Mouse (Mus musculus): ENCODE results near the gene Nid1.
"Not testable (repeated sequence)": the region's sequence is repeated elsewhere in the genome, so short reads cannot be mapped to it uniquely, and the experiment has no call there.

Nid1 gene

DNA sequence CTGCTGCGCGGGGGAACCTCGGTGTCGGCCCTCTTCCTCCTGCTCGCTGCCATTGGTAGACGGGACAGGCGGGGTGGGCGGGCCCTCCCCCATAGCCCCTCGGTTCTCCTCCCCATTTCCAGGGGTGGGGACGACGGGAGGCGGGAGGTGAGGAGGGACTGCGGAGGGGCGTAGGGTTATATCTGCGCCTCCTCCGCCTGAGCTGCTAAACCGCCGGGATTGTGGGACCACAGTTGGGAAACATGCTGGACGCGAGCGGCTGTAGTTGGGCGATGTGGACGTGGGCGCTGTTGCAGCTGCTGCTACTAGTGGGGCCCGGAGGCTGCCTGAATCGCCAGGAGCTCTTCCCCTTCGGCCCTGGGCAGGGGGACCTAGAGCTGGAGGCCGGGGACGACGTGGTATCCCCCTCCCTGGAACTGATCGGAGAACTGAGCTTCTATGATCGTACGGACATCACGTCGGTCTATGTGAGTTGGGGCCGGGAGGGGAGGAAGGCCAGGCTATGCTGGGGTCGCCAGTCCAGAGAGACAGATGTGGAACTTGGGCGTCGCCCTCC, at the start of gene Nid1:
Gene Nid1, plus strand, starts transcription at position 92 of the 556 bp plus-strand sequence.
- DNase-seq (ENCODE audit: low read depth, low spot score): not testable (repeated sequence)

DNA sequence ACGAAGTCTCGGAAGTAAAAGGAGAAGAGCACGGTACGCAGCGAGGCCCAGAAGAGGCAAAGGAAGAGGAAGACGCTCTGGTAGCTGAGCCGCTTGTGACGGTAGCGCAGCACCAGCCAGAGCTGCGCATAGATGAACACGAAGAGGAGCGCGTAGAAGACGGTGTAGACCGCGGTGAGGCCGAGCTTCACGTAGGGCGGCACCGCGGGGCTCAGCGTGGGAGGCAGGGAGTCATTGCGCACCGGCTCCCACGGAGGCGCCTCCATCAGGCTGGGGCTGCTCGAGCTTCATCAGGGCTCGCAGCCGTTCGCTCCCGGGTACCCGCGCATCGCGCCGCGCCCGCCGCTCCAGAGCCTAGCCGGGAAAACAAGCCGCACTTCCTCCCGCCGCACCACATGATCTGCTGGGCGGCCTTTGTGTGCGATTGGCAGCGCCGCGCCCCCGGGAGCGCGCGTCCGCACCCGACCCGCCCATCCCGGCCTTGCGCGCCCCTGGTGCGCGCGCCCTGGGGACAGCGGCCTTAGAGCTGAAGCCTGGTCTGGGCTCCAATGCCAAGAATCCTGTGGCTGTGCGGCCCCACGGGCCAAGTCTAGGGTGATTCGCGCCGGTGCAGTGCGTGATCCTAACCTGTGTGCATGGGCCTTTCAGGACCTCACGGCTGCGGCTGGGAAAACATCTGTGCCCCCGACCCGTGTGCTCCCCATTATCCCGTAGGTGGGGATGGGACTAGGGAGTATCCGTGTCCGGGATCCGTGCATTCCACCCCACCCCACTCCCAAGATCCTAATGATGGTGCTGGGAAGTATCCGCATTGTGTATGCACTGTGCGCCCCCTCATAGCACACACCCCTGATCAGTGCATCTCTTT, 43.9 kb upstream of the Nid1 start, which contains the start of gene Gpr137b:
Gene Gpr137b, minus strand, starts transcription at position 787 of the 868 bp plus-strand sequence.
- DNase-seq (ENCODE audit: low read depth, low spot score): not testable (repeated sequence)

DNA sequence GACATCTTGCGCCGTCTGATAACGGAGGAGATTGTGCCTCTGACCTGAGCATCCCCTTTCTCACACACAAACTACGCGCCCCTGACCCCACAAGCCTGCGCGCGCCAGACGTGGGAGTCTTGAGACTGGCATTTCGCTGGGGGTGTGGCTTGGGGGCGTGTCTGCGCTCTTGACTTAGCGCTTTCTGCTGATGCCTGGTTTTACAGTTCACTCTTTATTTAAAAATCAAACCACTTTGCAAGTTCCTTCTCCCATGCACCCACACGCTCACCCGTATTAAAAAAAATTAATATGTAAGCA, 43.3 kb upstream of the Nid1 start:
- DNase-seq (ENCODE audit: low read depth, low spot score): not testable (repeated sequence)

DNA sequence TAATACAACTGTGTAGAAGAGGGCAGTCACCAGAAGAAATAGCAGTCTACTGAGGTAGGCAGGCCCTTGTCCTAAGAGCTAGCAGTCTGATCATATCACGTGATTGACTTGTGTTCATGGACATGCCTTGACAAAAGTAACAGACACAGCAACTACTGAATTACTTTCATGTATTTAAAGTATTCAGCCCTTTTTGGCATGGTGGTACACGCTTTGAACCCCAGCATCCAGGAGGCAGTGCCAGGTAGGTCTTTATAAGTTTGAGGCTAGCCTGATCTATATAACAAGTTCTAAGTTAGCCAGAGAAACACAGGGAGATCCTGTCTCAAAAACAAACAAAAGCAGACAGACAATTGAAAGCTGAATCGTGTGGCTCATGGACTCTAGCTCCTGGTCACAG, 36.5 kb upstream of the Nid1 start:
- not testable (repeated sequence) for DNase-seq (ENCODE audit: low read depth, low spot score)

DNA sequence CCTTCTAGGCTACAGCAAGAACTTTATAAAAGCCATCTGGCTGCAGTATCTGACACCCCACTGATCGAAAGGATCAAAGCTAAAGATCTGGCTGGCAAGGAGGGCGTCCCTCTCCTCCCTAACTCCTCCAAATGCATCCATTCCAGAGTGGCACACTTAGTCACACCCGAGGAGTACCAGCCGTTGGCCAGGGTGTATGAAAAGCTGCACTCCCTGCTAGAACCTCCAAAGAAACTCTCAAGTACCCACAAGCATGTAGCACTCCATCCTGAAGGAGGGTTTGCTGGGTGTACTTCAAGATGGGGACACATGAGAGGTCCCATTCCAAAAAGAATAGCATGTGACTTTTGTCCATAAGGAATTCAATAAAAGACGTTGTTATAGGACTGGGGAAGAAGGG, 34.5 kb upstream of the Nid1 start:
- not testable (repeated sequence) for DNase-seq (ENCODE audit: low read depth, low spot score)

DNA sequence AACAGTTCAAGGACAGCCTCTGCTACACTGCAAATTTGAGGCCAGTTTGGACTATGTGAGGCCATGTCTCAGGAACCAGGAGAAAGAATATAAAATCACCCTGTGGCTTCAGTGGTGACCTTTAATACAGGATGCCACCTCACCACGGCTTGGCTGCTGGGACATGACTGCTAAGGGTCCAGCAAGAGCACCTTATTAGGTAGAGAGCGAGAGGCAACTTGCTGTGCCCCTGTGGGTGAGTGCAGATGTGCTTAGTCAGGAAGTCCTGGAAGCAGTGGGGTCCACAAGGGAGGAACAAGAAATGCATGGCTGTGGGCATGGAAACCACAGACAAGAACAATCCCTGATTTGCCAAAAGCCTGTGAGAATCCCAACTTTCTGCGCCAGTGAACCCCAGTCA, 34.0 kb upstream of the Nid1 start:
- DNase-seq (ENCODE audit: low read depth, low spot score): not testable (repeated sequence)

DNA sequence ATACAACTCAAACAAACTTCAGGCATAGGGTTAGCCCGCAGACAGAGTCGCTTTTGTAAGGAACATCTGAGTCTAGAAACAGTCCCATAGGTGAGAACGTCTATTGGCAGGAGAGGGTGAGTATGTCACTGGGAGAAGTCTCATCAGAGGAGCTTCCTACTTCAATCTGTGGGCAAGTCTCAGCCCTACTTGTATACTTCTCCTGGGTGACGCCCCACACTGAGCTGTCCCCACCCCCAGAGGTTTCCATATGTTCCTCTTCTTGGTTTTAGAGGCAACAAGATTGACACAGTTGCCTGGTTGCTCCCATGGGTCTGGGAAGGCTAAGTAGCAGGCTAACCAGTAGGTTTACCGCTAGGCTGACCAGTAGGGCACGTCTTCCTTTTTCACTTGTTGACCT, 33.5 kb upstream of the Nid1 start:
- not testable (repeated sequence) for DNase-seq (ENCODE audit: low read depth, low spot score)

DNA sequence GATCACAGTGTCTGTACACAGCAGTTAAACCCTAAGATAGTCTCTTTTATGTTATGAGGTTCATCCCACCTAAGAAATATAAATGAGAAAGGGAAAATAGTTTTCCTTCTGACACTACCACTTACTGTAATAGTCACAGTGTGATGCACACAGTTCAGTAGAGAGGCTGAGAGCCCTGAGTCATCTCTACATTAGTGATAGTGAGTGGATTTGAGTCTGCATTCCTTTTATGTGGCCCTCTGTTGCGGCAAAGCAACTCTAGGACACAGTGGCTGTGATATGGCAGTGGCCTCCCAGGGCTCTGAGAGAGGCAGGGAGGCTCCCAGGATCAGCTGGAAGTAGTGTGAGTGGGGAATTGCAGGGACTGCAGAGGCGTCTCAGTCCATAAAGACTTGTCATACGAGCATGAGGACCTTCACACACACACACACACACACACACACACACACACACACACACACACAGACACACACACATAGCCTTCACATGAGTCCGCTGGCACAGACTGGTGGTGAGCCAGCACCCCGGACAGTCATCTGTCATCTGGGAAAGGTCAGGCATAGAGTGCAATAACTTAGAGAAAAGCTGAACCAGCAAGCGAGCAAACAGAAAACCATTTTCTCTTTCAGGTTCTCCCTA, 32.7 kb upstream of the Nid1 start:
- DNase-seq (ENCODE audit: low read depth, low spot score): not testable (repeated sequence)

DNA sequence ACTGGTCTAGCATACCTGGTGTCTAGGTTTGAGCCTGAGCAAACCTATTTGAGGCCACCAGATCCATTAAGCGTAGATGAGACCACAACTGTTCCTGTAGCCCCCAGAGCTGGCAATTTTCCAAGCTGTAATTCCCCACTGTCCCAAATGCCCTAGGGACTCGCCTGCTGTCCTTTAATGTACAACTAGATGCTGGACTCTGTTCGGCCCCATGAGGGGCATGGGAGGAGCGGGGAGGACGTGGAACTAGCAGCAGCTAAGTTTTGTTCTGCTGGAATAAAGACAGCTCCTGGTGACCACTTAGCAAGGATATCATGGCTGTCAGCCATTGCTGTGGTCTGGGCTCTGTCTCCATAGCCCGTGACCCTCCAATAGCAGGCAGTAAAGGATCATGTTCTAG, 31.8 kb upstream of the Nid1 start:
- DNase-seq (ENCODE audit: low read depth, low spot score): not testable (repeated sequence)

DNA sequence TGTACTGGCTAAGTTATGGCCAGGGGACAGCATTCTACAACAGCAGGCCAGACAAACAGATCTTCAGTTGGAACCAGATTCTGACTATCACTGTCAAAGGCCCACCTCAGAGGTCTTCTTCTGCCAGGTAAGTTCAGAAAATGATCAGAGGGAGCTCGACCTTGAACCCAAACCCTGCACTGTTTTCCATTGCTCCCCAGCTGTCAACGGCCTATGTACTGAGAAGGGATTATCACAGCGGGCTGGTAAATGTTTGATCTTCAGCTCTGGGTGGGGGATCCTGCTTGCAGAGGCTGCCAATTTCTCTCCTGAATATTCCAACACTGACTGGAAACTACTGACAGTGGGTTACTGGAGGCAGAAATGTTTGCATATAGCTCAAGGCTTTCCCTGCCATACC, 23.1 kb upstream of the Nid1 start:
- no peak for DNase-seq (ENCODE audit: low read depth, low spot score)

DNA sequence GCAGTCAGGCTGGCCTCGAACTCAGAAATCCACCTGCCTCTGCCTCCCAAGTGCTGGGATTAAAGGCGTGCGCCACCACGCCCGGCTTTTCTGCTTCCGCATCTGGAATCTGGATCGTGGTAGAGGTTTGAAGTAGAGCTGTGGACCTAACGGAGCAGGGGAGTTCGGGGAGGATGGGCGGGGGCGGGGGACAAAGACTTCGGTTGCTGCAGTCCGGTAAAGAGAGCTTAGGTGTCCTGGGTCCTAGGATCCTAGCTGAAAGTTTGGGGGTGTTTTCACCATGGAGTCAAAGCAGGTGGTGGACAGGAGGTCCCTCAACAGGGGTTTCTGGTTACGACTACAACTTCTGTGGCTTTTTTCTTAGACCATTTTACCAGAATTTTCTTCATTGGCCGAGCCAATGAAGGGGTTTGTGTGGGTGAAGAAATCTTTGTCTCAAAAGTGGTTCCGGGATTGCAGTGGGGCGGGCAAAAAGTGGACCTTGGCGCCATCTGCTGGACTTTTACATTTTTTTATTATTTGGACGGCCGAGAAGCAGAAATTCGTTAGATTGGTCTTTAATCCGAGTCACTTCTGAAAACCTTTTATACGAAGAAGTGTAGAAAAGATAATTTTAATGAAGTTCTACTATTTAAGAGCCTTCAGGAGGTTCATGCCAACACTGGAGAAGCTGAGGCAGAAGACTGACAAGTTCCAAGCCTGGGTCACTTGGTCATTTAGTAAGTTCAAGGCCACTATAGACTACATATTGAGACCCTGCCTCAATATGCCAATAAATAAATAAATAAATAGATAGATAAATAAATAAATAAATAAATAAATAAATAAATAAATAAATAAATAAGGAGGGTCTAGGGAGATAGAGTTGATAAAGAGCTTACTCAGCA, 22.0 kb upstream of the Nid1 start:
- not testable (repeated sequence) for DNase-seq (ENCODE audit: low read depth, low spot score)

DNA sequence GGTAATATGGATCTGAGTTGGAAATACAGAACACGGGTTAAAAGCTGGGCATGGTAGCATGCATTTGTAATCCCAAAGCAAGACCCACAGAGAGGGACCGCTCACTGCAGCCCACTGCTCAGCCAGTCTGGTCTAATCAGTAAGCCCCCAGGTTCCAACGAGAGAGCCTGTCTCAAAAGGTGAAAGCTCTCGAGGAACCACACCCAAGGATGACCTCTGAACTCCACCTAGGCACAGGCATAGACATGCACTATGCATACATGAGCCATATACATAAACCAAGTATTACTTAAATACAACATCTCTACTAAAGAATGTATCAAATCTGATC, 21.4 kb upstream of the Nid1 start:
- DNase-seq (ENCODE audit: low read depth, low spot score): not testable (repeated sequence)

DNA sequence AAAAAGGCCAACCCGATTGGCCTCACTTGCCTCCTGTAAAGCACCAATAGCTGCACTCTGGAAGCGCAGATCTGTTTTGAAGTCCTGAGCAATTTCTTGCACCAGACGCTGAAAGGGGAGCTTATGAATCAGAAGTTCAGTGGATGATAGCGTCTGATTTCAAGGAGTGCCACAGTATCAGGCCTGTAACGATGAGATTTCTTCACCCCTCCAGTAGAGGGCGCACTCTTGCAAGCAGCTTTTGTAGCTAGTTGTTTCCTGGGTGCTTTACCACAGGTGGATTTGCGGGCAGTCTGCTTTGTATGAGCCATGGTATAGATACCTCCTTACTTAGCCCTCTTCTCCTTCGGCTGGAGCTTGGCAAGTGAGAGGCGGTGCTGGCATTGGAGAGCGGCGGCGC, 18.5 kb upstream of the Nid1 start:
- DNase-seq (ENCODE audit: low read depth, low spot score): not testable (repeated sequence)

DNA sequence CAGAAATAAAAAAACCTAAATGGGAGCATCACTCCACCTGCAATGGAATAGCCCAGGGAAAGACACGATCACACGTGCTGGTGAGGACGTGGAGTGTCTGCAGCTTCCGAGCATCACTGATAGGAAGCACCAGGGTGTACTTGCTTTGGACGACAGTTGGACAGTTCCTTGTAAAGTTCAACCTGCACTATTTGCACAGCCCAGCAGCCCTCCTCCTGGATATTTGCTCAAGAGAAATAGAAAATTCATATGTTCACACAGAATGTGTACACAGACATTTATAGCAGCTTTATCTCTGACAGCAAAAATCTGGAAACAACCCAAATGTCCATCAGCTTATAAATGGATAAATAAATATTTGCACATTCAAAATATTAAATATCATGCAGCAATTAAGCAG, 14.1 kb upstream of the Nid1 start:
- not testable (repeated sequence) for DNase-seq (ENCODE audit: low read depth, low spot score)

DNA sequence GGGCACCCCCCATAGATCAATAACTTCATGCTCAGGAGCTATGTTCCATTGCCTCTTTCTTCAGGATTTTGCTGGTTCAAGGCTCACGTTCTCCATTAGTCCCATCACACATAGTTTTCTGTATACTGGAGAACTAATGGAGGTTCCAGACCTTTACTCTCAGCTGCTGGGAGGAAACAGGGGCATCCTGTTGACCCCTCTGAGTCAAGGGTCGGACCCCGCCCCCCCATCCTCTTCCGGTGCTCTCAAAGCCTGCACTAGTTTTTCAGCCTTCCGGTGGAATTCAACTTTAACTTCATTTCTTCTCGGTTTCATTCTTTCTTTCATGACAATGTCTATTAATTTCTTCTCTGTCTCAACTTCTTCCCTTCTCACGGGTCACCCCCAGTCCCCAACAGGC, 1.2 kb upstream of the Nid1 start:
- DNase-seq (ENCODE audit: low read depth, low spot score): not testable (repeated sequence)

DNA sequence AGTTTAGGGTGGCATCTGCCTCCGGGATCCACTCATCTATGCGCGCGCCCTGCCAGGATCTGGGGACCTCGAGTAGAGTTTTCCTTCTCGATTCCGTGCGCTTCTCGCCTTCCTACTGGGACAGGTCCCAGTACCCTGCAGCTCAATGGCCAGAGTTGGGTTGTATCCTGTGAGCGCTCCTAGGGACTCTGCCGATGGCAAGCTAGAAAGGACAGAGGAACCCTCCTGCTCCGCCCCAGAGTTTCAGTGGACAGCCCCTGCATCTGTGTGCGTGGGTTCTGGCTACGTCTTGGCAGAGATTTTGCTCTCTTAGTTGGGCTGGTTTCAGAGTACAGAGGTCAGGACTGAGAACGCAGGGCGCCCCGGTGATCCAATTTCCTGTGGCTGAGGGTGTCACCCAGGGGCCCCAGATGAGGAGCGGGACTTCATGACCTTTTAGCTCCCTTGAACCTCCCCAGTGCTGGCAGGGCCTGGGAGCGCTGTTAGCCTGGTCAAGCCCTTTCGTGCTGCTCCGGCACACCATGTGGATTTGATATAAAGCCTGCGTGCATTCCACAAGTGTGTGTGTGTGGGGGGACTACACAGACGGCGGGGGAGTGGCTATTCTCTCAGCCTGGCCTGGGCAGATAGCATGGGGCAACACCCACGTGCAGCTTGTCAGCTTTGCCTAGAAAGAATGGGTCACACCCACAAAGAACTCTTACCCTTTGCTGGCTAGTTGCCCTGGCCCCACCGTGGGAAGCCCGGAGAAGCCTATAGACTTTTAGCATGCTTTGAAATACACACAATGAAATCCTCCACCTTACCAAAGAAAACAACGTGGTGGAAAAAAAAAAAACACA, 982 bp downstream of the Nid1 start:
- DNase-seq (ENCODE audit: low read depth, low spot score): not testable (repeated sequence)

DNA sequence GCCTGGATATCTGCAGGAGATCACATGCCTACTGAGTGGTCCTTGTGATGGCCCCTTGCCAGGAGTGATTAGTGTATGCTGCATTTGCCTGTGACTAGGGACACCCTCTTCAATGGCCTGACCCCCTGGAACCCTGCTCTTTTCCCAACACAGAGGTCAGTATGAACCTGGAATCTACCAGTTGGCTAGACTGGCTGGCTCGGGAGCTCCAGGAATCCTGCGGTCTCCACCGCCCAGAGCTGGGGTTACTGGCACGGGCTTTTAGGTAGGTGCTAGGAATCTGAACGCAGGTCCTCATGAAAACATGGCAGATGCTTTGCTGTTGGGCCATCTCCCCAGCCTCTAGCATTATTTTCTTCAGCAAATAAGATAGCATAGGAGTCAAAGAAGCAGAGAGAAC, 8.2 kb downstream of the Nid1 start:
- DNase-seq (ENCODE audit: low read depth, low spot score): not testable (repeated sequence)

DNA sequence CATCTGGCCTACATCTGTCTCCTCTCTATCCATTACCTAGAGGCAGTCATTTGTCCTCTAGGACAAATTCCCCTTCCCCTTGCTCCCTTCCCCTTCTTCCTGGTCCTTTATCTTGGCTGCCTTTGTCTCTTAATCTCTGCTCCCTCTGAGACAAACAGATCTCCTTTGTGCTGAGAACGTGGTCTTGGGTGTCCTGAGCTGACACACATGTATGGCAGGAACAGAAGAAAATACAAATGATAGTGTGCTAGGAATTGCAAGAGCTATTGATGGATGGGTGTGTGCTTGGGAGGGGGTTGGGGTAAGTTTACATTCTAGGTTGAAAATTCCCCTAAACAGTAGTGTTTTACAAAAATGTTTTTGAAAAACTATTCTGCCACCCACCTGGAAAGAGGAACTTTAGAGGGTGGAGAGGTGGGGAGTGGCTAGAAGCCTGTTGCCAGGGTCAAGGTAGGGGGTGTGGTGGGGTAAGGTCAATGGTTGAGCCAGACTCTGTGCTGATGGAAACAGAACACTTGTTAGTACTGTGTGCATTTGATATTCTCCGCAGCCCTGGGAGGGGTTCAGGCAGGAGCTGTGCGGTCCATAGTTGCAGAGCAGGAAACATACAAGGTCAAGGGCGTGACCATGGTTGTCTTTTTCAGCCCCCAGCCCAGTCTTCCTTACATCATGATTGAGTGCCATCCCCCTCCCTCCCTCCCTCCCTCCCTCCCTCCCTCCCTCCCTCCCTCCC, 9.5 kb downstream of the Nid1 start:
- DNase-seq (ENCODE audit: low read depth, low spot score): not testable (repeated sequence)

DNA sequence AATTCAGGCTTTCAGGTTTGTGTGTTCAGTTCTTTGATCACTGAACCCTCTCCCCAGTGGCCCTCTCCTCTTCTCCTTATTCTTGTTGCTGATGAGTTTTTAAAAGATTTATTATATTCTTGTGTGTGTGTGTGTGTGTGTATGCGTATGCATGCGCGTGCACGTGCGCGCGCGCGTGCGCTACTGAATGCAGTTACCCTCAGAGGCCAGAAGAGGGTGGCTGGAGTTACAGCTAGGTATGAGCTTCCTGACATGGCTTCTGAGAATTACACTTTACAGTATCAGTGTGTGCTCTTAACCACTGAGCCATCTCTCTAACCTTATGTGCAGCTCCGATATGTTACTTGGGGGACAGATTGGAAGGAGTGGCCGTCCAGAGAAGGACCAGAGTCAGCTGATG, 12.6 kb downstream of the Nid1 start:
- DNase-seq (ENCODE audit: low read depth, low spot score): not testable (repeated sequence)

DNA sequence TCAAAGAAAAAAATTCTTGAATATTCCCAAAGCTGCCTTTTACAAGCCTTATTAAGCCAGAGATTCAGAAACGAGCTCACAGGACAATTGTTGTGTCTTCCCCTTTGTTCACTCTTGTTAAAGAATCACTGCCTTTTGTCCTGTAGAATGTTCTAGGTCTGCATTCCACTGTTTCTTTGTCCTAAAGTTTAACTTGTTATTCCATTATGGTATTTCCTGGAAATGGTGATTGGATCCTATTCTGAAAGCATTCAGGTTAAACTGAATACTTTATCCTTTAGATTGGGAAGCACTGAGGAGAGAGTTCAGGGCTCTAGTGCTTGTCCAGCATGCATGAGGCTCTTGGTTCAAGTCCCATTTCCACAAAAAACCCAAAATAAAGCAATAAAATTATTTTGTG, 13.6 kb downstream of the Nid1 start:
- DNase-seq (ENCODE audit: low read depth, low spot score): not testable (repeated sequence)

All from CD4-positive helper T cell, adult 2 months (primary cell).